Mouse (Mus musculus): Measurements from ENCODE around the gene Sox18. TPM values are rescaled to one million over a fixed set of nuclear protein-coding genes. Genes with fewer than 3 reads are reported as not detected.

Gene Sox18
- polyA plus RNA-seq, 1 experiment from 2014 or later = 20.3 TPM

- ATAC-seq (ENCODE audit: low FRiP score, low read depth) = peak; percentile 85
- H3K9ac ChIP-seq = no peak overlapping the region
- no peaks in the 10 kb centered on the region; the same call in 1 of the 2 replicates for H3K4me1 ChIP-seq
- no peak overlapping the region for H3K4me3 ChIP-seq
- H3K36me3 ChIP-seq = peaks cover 34% of the 10 kb centered on the region
- no peaks in the 10 kb centered on the region for H3K27me3 ChIP-seq (replicated peaks)
- H3K9me3 ChIP-seq = no peaks in the 10 kb centered on the region
- no peak overlapping the region for H3K4me2 ChIP-seq (replicated peaks)
- 12% methylated on average over 9 of the region's 9 CpGs for WGBS
- H3K27ac ChIP-seq = no peak overlapping the region
Observed at GRCm38 (mm10) chr2:181659609-181660055, 11.8 kb downstream of the Sox18 start.

- WGBS = 35% methylated on average over 17 of the region's 17 CpGs
- peak; percentile 54 for ATAC-seq (ENCODE audit: low FRiP score, low read depth)
- Histone ChIP-seq H3K27ac (no peak overlapping the region), H3K9me3 (no peaks in the 10 kb centered on the region), H3K27me3 (replicated peaks) (no peaks in the 10 kb centered on the region), H3K36me3 (peaks cover 37% of the 10 kb centered on the region), H3K4me2 (replicated peaks) (no peak overlapping the region), H3K9ac (no peak overlapping the region), H3K4me1 (no peaks in the 10 kb centered on the region; the same call in 1 of the 2 replicates), H3K4me3 (no peak overlapping the region)
Observed at GRCm38 (mm10) chr2:181658930-181659555, 12.4 kb downstream of the Sox18 start.

- no peaks in the 10 kb centered on the region for H3K27me3 ChIP-seq (replicated peaks)
- no peak overlapping the region for H3K27ac ChIP-seq
- no peak overlapping the region for H3K9ac ChIP-seq
- 86% methylated on average over 7 of the region's 7 CpGs for WGBS
- H3K9me3 ChIP-seq = no peaks in the 10 kb centered on the region
- ATAC-seq (ENCODE audit: low FRiP score, low read depth) = no peak
- H3K36me3 ChIP-seq = peaks cover 41% of the 10 kb centered on the region
- H3K4me3 ChIP-seq = no peak overlapping the region
- no peak overlapping the region for H3K4me2 ChIP-seq (replicated peaks)
- no peaks in the 10 kb centered on the region; the same call in 1 of the 2 replicates for H3K4me1 ChIP-seq
Observed at GRCm38 (mm10) chr2:181658528-181658927, 12.9 kb downstream of the Sox18 start.

- peaks cover 52% of the 10 kb centered on the region for H3K36me3 ChIP-seq
- ATAC-seq (ENCODE audit: low FRiP score, low read depth) = no peak
- no peaks in the 10 kb centered on the region for H3K9me3 ChIP-seq
- H3K27ac ChIP-seq = no peak overlapping the region
- H3K4me3 ChIP-seq = no peak overlapping the region
- no peak overlapping the region for H3K4me2 ChIP-seq (replicated peaks)
- no peak overlapping the region for H3K9ac ChIP-seq
- no peaks in the 10 kb centered on the region for H3K27me3 ChIP-seq (replicated peaks)
- H3K4me1 ChIP-seq = no peaks in the 10 kb centered on the region; the same call in 1 of the 2 replicates
- WGBS = 74% methylated on average over 2 of the region's 2 CpGs
Observed at GRCm38 (mm10) chr2:181657441-181657840, 14.0 kb downstream of the Sox18 start.

GRCm38 (mm10) chr2:181656734-181657133, 14.7 kb downstream of the Sox18 start, which contains the start of gene Gm29797:
Gene Gm29797 (plus strand): TSS chr2:181657034.
- Histone ChIP-seq H3K4me3 (no peak within 1 kb of the TSS), H3K4me2 (replicated peaks) (no peak within 1 kb of the TSS), H3K4me1 (no peaks in the 10 kb centered on the region; the same call in 1 of the 2 replicates), H3K27me3 (replicated peaks) (no peaks in the 10 kb centered on the region), H3K36me3 (peaks cover 59% of the 10 kb centered on the region), H3K9ac (no peak within 1 kb of the TSS), H3K27ac (no peak within 1 kb of the TSS), H3K9me3 (no peaks in the 10 kb centered on the region)
- 50% methylated on average over 3 of the region's 3 CpGs for WGBS
- ATAC-seq (ENCODE audit: low FRiP score, low read depth) = no peak

GRCm38 (mm10) chr2:181653523-181653922, 17.9 kb downstream of the Sox18 start:
- Histone ChIP-seq H3K9ac (no peak overlapping the region), H3K4me1 (no peaks in the 10 kb centered on the region), H3K36me3 (peaks cover 89% of the 10 kb centered on the region), H3K9me3 (no peaks in the 10 kb centered on the region), H3K4me2 (replicated peaks) (no peak overlapping the region), H3K4me3 (no peak overlapping the region), H3K27ac (no peak overlapping the region), H3K27me3 (replicated peaks) (no peaks in the 10 kb centered on the region)
- ATAC-seq (ENCODE audit: low FRiP score, low read depth) = no peak
- 83% methylated on average over 1 of the region's 1 CpGs for WGBS

- Histone ChIP-seq H3K4me3 (no peak overlapping the region), H3K27me3 (replicated peaks) (no peaks in the 10 kb centered on the region), H3K27ac (no peak overlapping the region), H3K9ac (no peak overlapping the region), H3K4me1 (no peaks in the 10 kb centered on the region), H3K4me2 (replicated peaks) (no peak overlapping the region), H3K9me3 (no peaks in the 10 kb centered on the region), H3K36me3 (peaks cover 91% of the 10 kb centered on the region)
- ATAC-seq (ENCODE audit: low FRiP score, low read depth) = no peak
Observed at GRCm38 (mm10) chr2:181653065-181653464, 18.4 kb downstream of the Sox18 start.

GRCm38 (mm10) chr2:181648926-181649325, 22.5 kb downstream of the Sox18 start:
- H3K4me3 ChIP-seq = no peak overlapping the region
- 97% methylated on average over 10 of the region's 10 CpGs for WGBS

GRCm38 (mm10) chr2:181646626-181647472, 24.6 kb downstream of the Sox18 start:
- no peak for ATAC-seq (ENCODE audit: low FRiP score, low read depth)
- Histone ChIP-seq H3K4me1 (no peaks in the 10 kb centered on the region), H3K27ac (no peak overlapping the region), H3K4me3 (no peak overlapping the region), H3K36me3 (peaks cover 78% of the 10 kb centered on the region), H3K9ac (no peak overlapping the region), H3K4me2 (replicated peaks) (no peak overlapping the region), H3K27me3 (replicated peaks) (no peaks in the 10 kb centered on the region), H3K9me3 (no peaks in the 10 kb centered on the region)
- 88% methylated on average over 6 of the region's 6 CpGs for WGBS

More at GRCm38 (mm10) chr2:181648926-181649325, 22.5 kb downstream of the Sox18 start:
- H3K4me2 ChIP-seq (replicated peaks) = no peak overlapping the region
- no peak overlapping the region for H3K9ac ChIP-seq
- peaks cover 88% of the 10 kb centered on the region for H3K36me3 ChIP-seq
- H3K9me3 ChIP-seq = no peaks in the 10 kb centered on the region
- no peaks in the 10 kb centered on the region for H3K27me3 ChIP-seq (replicated peaks)
- ATAC-seq (ENCODE audit: low FRiP score, low read depth) = no peak
- H3K4me1 ChIP-seq = no peaks in the 10 kb centered on the region
- H3K27ac ChIP-seq = no peak overlapping the region

- H3K9me3 ChIP-seq = no peaks in the 10 kb centered on the region
- no peak overlapping the region for H3K9ac ChIP-seq
- H3K4me1 ChIP-seq = no peaks in the 10 kb centered on the region
- no peak overlapping the region for H3K4me2 ChIP-seq (replicated peaks)
- H3K27ac ChIP-seq = no peak overlapping the region
- ATAC-seq (ENCODE audit: low FRiP score, low read depth) = no peak
- 93% methylated on average over 3 of the region's 3 CpGs for WGBS
- no peaks in the 10 kb centered on the region for H3K27me3 ChIP-seq (replicated peaks)
- no peak overlapping the region for H3K4me3 ChIP-seq
- peaks cover 76% of the 10 kb centered on the region for H3K36me3 ChIP-seq
Observed at GRCm38 (mm10) chr2:181645666-181646065, 25.8 kb downstream of the Sox18 start.

GRCm38 (mm10) chr2:181644361-181644760, 27.1 kb downstream of the Sox18 start:
- ATAC-seq (ENCODE audit: low FRiP score, low read depth) = no peak
- 92% methylated on average over 2 of the region's 2 CpGs for WGBS
- H3K36me3 ChIP-seq = peaks cover 75% of the 10 kb centered on the region

GRCm38 (mm10) chr2:181635865-181636264, 35.6 kb downstream of the Sox18 start:
- WGBS = 93% methylated on average over 3 of the region's 3 CpGs
- no peak overlapping the region for H3K27ac ChIP-seq

More at GRCm38 (mm10) chr2:181644361-181644760, 27.1 kb downstream of the Sox18 start:
- Histone ChIP-seq H3K9ac (no peak overlapping the region), H3K4me2 (replicated peaks) (no peak overlapping the region), H3K4me1 (no peaks in the 10 kb centered on the region), H3K9me3 (no peaks in the 10 kb centered on the region), H3K27ac (no peak overlapping the region), H3K4me3 (no peak overlapping the region), H3K27me3 (replicated peaks) (no peaks in the 10 kb centered on the region)

More at GRCm38 (mm10) chr2:181635865-181636264, 35.6 kb downstream of the Sox18 start:
- Histone ChIP-seq H3K27me3 (replicated peaks) (no peaks in the 10 kb centered on the region), H3K9ac (no peak overlapping the region), H3K4me3 (no peak overlapping the region), H3K4me2 (replicated peaks) (no peak overlapping the region), H3K4me1 (no peaks in the 10 kb centered on the region), H3K9me3 (no peaks in the 10 kb centered on the region), H3K36me3 (peaks cover 74% of the 10 kb centered on the region)
- ATAC-seq (ENCODE audit: low FRiP score, low read depth) = no peak

All from neural tube, embryonic 12.5 days (tissue).